Mouse (Mus musculus) E14TG2a.4 (cell line): ENCODE results near the gene Rcsd1.

Experiments used
- CTCF ChIP-seq: conservative IDR thresholded peaks from 2 replicates; pipeline ENCODE4 v1.5.1; 2014; ENCODE audit warnings: low read length
- POU5F1 ChIP-seq: IDR thresholded peaks from 2 replicates; pipeline ENCODE4 v1.6.1; 2014; ENCODE audit warnings: low read length, borderline replicate concordance

DNA sequence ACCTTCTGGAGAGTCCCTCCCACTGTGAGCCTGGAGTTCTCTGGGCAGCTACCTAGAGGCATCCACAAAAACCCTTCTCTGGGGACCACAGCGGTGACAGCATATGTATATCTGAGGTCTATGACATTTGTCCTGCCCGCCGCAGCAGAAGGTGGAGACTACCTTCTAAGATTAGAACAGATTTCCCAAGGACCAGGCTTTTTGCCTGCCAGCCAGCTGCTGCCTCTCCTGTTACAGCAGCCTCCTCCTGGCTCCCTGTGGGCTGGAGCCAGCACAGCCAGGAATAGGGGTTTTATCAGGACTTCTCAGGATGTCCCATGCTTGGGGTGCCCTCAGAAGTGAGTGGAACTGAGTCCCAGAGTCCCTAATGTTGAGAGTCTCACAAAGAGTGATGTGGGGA lies 32.6 kb downstream of the Rcsd1 start:
- no peak for TF ChIP-seq CTCF
- no peak for TF ChIP-seq POU5F1
